Mouse (Mus musculus): ENCODE measurements around the gene Cdh23.
A peak's percentile ranks its signal among the peaks of the same experiment; 100 is the strongest.

Cdh23 gene

DNA sequence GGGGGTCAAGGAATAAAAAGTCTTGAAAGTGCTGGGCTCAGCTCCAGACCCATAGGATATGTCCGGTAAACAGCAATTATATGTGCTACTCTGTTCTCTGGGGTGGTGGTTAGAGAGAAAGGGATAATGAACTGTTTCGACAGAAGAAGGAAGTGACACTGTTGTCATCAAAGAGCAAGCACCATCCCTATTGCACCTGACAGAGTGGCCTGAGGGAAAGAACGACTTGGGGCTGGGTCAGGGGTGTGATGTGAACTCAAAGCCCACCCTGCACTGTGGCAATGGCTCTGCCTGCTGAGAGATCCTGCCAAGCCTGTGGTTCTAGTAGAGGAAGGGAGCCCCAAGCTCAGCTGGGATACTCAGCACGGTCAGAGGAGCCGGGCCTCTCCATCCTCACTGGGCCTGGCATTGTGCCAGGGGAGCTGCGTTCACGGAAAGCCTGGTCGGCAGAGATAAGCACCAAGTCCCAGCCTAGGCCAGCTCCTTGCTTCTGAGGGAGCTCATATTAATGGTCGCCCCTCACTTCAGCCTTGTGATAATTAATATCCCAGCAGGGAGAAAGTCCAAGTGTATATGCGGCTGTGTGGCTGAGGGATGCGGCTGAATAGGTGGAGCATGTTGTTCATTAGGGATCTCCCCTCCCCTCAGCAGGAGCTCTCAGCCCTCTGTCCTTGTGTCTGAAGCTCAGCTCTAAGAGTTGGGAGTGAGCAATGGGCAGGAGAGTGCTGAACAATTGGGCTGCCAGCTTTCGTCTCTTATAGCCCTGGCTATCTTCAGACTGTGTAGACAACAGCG, 119.0 kb downstream of the Cdh23 start:
- peak; percentile 19 for DNase-seq (ENCODE audit: low spot score)

DNA sequence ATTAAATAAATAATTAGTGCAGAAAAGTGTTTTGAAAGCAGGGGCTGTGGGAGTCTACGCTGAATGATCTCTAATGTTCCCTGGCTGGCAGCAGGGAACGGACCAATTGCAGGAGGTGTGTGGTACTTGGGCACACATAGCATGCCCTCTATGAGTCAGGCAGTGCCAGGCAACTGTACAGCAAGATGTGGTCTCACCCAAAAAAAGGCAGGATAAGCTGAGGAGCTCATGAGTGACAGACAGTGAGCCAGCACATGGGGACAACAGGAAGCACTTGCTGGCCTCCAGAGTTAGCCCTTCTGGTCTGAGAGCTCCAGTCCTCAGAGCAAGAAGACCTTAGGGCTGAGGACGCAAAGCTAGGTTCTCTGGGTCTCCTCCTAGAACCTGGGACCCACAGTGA, 121.4 kb downstream of the Cdh23 start:
- DNase-seq (ENCODE audit: low spot score) = no peak

DNA sequence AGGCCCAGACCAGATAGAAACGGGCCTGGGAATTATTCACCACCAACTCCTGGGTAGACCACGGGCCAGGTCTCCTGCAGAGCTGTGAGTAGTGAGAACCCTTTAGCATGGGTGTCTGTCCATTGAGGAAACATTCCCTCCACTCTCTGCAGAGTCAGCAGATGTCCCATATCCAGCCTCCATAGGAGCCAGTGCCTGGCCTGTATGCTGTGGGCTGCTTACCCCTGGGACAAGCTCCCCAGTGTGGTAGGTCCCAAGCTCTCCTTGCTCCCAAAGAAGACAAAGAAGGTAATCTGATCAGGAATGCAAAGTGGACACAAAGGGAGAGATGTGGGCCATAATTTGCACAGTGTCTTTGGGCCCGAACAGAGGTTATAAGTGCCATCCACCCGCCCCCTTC, 124.8 kb downstream of the Cdh23 start:
- no peak for DNase-seq (ENCODE audit: low spot score)

DNA sequence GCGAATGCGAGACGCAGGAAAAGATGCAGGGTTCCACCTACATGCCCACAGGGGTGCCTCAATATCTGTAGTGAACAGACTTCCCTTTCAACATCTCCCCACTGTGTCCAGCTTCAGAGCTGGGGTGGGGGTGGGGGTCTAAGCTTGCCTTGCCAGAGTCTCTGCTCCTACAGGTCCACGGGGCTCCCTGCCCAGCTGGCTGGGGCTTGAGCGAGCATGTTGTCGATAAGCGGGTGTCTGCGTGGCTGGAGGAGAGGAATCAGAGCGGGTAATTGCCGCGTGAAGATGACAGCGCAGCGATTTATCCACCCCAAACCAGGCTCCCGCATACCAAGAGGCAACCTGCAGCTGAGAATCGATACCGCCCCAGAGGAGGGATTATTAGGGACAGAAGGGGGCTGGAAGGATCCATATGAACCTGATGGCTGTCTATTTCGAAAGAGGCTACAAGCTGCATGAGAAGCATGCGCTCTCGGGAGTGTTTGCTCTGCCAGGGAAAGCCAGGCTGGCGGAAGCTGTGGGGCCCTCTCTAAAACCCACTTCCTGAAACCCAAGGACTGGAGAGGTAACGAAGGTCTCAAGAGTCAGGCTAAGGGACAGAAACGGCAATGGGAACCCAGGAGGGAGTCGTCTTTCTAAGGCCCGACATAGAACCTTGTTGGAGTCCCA, 129.8 kb downstream of the Cdh23 start:
- no peak for DNase-seq (ENCODE audit: low spot score)

DNA sequence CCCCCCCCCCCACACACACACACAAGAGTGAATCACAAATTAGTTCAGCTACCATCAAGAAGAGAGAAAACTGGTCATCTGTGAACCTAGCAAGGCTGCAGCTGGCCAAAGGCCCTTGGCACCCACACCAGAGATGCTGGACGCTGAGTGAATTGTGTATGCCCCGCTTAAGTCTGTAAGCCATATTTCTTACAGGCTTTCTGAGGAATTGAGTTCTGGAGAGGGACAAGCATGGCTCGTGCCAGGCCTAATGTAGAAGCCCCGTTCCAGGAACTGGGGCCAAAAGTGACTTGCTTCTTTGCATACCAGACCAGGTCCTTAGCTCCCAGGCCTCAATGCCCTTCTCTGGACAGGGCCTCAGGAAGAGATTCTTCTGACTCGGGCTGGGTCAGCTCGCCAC, 132.2 kb downstream of the Cdh23 start:
- no peak for DNase-seq (ENCODE audit: low spot score)

DNA sequence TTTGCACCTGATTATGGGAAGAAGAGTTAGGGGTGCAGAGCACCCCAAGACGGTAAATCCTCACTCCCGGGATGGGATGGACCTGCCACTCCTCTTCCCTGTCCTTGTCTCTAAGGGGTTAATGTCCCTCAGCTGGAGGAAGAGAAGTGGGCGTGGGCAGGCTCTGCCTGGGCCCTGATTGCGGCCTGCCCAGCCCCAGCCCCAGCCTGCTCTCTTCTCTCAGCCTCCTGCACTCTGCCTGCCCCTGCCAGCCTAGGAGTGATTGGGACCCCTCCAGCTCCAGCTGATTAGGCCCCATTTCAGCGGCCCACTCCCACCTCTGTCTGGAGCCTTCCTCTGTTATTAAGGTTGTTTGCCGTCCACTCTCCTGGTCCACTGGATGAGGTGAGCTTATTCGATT, 133.3 kb downstream of the Cdh23 start:
- no peak for DNase-seq (ENCODE audit: low spot score)

DNA sequence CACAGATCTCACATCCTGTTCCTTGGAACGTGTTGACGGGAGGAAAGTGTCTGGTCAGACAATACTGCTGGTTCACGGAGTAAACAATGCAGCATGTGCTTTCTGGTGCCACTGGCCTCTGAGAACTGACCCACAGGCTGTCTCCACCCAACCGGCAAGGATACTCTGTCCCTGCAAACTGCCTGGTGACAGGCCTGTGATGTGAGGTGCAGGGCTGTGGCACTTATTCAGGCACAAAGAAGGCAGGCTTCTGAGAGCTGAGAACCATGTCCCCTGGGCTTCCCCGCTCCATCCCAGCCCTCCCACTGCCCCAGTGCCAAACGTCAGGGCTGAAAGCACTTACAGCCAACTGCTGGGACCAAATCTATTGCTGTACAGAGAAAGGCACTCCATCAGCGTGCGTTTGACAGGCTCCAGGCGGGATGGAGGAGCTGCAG, 137.8 kb downstream of the Cdh23 start:
- DNase-seq (ENCODE audit: low spot score) = no peak

DNA sequence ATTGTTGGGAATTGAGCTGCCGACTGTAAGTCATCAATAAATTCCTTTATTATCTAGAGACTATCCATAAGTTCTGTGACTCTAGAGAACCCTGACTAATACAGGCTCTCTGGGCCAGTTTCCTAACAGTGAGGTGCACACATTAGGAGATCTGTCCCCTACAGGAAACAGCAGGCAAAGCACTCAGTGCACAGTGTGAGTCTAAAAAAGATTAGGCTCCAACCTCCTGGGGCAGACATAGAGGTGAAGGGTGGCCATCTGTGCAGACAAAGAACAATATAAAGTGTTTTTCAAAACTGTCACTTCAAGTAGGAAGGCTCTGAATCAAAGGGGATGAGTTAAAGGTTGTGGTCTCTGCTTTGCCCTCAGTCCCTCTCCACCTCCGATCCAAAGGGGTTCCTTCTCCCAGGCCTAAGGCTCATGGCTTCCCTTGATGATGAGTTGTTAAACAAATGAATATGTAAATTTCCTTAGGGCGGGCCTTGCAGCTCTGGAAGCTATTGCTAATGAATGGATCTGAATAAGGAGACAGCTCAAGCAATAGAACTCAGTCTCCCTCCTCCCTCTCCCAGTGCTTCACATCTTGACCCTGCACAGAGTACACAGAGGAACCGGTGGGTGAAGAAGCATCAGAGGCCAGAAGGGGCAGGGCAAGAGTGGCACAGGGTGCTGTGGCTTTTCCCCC, 143.2 kb downstream of the Cdh23 start:
- DNase-seq (ENCODE audit: low spot score) = no peak

DNA sequence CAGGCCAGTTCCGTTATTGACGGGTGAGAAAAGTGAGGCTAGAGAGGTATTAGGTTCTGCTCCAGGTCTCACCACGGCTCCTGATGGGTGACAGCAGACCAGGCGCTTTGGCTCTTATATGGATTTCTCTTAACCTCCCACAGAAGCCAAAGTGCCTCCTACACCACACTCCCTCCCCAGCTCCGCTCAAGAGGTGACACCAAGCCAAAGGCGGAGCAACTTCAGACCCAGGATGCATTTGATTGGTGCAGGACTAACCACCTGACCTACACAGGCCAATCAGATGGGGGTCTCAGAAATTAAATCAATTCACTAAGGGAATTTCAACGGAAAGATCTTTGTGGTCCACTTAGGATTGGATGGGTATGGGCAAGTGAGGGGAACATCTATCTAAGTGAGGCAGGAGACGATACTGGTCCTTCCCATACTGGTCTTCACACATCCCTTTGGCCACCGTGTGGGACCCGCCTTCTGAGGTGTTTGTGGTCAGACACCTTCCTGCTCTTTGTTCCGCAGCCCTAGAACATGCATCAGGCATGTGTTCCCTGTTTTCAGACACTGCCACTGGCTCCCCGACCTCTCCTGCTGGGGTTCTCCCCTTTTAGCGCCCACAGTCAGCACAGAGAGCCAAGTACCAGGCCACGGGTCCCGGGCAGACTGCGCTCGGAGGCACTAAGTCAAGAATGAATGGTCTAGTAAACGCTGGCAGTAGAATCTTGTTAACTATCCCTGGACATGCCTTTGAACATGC, 157.0 kb downstream of the Cdh23 start:
- DNase-seq (ENCODE audit: low spot score) = no peak

DNA sequence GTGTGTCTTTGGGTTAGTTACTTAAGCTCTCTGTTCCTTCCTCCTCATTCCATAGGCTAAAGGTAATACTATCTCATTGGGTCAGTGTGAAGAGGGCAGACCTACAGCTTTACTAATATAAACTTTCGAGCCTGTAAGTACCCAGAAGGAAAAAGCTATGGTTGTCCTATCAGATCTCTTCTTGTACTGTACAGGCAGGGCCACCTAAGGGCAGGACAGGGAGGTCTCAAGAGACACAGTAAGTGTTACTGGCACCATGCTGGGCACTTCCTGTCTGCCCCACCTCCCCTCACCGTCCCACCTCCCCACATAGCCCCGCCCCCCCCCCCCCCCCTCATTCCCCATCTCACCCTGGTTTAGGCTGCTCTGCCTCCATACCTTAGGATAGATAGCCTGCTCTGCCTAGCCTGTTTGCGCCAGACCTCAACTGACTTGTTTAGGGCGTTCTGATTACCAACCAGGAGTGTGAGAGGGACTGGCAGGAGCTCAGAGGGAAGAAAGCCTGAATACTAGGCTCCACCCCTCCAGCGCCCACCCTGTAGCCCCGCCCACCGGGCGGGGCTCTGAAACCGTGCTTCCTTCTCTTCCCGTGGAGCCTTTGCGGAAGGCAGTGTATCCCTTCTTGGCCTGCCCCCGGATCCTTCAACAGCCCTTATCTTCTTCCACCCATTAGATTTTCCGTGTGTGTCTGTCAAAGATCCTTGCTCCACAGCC, 160.0 kb downstream of the Cdh23 start:
- no peak for DNase-seq (ENCODE audit: low spot score)

DNA sequence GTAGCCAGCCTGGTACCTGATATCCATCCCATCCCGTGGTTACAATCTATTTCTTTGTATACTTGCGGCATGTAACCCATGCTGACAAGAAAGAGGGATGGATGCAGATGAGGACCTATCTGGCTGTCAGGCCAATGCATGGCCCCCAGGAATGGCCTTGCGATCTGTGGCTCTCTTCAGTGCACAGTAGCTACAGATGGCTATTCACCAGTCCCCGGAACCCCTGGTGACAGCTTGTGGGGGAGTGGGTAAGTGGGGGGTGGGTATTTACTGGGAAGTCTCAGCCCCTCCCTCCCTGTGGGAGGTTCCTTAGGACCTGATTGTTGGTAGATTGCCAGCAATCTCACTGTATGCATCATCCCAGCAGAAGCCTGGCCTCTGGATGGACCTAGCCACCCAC, 163.8 kb downstream of the Cdh23 start:
- no peak for DNase-seq (ENCODE audit: low spot score)

DNA sequence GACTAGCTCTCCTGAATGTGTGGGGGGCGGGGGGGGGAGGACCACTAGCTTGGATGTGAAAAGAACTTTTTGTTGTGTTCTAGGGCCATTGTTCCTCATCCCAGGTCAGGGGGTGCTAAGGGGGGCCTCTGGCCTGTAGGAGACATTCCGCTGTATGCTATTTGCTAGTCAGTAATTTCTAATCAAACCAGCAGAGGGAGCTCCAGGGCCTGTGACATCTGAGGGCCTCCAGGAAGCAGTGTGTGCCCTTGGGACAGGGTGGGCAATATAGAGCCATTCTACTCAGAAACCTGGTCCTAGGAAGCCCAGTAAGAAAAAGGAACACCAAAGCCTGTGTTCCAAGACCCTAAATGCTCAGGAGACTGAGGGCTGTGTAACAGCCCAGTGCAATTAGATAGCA, 164.9 kb downstream of the Cdh23 start:
- no peak for DNase-seq (ENCODE audit: low spot score)

DNA sequence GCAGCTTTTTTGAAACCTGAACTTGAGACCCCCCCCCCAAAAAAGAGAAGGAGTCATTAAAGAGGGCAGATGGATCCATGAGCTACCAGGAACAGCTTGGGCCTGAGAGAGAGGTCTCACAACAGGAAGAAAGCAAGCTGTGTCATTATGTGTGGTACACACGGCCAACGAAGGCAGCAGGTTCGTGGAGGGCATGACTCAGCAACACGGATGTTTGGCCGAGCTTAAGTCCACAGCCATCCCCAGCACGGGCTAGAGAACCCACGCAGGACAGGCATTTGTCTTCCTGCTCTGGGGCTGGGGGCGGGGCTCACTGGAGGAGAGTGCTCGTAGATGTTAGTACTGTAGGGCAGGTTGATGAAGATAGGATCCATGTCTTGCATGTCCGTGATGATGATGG, 165.7 kb downstream of the Cdh23 start:
- no peak for DNase-seq (ENCODE audit: low spot score)

DNA sequence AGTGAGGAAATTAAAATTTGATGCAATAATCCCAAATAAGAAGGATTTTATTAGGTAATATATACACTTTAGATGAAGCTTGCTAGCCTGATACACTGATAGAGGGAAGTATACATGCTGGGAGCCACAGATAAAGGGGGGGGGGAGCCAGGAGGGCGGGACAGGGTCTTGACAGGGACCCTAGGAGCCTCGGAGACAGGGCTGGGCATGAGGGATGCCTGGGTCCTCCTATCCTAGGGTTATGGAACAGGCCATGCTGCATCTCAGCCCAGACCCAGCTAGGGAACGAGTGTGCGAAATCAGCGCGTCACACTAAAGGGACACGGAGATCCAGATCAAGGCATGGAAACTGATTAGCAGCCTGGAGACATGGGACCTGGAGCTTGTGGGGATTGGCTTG, 168.3 kb downstream of the Cdh23 start:
- DNase-seq (ENCODE audit: low spot score) = no peak

DNA sequence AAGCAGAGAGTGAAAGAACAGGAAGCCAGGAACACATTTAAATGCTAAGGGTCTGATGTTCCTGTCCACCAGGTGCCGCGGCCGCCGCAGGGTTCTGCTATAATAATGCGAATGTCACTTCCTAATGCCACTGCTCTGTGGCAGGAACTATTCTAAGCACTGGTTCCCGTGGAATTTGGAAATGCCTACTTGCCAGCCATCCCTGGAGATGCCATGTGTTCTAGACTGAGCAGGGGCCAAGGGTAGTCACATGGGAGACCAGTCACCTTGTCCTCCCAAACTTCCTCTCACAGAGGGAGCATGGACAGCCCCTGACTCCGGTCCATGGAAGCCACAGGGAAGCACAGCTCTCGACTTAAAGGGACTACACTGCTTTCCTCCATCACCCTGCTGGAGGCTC, 171.2 kb downstream of the Cdh23 start:
- no peak for DNase-seq (ENCODE audit: low spot score)

DNA sequence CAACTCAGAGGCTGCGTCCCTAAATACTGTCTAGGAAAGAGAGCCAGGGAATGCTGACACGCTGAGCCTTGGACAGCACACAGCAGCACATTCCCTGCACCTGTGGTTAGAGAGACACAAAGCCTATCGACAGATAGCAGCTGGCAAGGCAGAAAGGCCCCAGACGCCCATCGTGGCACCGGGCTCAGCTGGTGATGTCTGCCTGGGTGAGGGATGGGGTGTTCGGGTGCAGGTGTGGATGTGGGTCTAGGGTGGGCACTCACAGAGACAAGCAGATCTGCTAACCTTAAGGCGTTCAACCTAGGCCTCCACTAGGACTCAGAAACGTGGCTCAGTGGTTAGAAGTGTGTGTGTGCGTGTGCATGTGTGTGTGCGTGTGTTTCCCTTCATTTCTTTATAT, 180.0 kb downstream of the Cdh23 start:
- DNase-seq (ENCODE audit: low spot score) = no peak

DNA sequence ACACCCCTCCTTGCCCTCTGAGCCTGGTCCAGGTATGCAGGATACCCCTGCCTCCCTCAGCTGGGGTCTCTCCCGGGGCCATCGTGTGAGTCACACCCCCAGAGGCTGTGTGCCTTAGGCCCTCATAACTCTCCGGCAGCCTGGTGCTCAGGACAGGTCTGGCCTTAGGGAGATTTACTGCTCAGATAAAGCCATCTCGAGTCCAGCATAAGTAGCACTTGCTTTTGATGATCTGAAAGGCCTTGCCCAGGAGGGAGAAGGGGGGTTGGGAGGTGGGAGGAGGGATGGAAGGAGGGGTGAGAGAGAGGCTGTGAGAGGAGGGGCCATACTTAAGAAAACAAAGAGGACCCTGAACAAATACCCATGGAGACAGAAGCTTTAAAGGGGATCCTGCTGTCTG, 197.8 kb downstream of the Cdh23 start:
- no peak for DNase-seq (ENCODE audit: low spot score)

DNA sequence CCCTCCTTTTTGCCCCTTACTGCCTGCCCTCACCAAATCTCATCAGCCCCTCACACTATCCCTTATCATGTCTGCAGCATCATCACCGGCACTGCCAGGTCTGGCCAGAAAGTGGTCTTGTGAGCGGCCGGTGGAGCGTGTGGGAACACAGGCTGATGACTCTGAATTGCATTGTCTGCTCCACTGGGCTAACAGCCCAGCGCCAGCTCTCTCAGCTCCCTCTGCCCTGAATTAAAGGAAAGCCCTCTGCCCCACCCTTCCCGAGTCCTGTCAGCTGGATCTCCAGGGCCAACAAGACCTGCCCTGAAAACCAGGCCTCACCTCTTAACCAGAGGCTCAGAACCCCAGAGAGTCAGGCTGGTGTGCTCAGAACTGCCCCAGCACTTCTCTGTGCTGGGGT, 201.2 kb downstream of the Cdh23 start:
- DNase-seq (ENCODE audit: low spot score) = no peak

DNA sequence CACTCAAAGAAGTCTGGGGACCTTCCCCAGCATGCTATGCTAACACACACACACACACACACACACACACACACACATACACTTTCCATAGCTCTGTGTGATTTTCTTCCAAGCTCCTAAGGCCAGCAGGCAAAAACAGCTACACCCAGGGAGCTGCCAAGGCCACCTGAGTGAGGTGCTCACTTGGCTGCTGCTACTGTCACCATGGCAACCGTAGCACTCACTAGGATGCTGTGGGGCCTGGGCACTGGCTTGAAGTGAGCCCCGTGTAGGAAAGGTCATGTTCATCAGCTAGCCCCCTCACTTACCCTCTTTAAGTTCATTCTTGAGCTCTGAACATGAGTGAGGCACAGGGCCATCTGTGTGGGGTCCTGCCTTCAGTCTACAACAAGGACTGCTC, 204.8 kb downstream of the Cdh23 start:
- DNase-seq (ENCODE audit: low spot score) = no peak

DNA sequence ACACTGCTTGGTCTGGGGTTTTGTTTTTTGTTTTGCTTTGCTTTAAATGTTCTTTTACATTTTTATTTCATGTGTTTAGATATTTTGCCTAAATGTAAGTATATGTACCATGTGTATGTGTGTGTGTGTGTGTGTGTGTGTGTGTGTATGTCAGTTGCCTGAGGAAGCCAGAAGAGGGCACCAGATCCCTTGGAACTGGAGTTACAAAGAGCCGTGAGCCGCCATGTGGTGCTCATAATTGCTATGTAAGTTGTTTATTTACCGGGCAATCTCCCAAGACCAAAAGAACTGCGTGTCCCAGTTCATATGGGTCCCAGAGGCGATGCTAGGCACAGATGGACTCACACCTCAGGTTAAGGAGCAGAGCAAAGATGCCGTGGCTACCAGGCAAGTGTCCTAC, 214.9 kb downstream of the Cdh23 start:
- DNase-seq (ENCODE audit: low spot score) = no peak

DNA sequence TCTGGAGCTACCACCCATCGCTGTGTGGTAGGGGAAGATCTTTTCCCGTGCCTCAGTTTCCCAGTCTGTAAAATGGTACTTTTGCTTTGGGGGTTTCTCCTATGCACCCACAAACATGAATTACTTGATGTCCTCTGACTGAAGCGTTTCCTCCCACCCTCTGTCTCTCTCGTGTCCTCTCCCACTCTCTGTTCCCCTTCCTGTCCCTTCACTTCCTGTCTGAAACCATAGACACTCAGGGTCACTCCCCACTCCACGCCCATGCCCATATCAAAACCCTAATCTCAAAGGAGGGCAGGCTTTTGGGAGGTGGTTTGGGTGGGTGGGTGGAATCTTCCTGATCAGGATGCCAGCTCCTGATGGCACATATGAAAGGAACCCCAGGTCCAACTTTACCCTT, 221.7 kb downstream of the Cdh23 start:
- no peak for DNase-seq (ENCODE audit: low spot score)

DNA sequence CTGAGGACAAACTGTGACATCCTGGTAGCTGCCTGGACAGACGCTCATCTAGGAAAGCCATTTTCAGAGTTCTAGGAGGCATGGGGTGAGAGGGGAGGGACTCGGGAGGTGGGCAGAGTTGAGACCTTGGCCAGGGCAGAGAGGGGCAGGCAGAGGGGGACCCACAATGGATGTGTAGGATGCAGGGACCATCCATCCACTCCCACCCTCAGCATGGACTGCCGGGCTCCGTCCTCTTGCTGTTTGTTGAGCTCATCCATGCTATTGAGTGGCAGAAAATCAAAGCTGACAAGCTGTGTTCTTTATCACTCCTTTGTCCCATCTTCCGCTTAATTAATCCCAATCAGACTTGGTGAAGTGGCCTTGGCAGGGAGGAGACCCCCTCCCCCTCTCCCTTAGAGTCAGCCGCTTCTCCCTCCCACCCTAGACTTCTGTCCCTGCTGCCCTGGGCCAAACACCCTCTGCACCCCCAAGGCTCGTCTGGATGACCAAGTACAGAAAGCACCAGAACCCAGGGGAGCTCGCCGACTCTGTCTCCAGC, 222.4 kb downstream of the Cdh23 start:
- no peak for DNase-seq (ENCODE audit: low spot score)
